Mouse (Mus musculus) gastrocnemius, postnatal 4 days (tissue): ENCODE results near the gene Fchsd2. TPM values are rescaled to one million over a fixed set of nuclear protein-coding genes. Genes with fewer than 3 reads are reported as not detected.

ENCODE experiments used
- DNase-seq, 2 experiments: peaks; one replicate each; pipeline ENCODE4 v3.0.0; 2021 to 2022; ENCODE audit warnings: low spot score in 2 of 2, mixed read lengths in 2 of 2
- total RNA-seq, 2 experiments: library from RNA; stranded (reverse); gene quantifications; 2 replicates each; pipeline ENCODE4 v1.2.3; 2021

Fchsd2 gene
- total RNA-seq, 2 experiments from 2014 or later: 22.6 to 25.7 TPM

DNA sequence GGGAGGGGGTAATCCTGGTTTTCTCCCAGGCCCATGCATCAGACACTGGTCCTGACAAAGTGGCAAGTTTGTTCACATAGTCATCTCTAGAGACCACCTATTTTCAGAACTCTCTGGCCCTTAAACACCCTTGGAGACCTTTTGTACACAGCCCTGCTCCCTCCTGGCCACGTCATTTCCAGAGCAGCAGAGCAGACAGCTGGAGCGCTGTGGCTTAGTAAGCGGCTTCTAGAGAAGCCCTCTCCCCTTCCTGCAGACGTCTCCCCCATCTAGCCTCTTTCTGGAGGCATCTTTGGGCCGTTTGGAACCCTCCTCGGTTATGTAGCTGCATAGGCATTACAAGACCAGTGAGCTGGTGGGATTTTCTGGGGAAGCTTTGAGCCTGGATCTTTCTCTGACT lies 21.6 kb upstream of the Fchsd2 start:
- DNase-seq: no peak

DNA sequence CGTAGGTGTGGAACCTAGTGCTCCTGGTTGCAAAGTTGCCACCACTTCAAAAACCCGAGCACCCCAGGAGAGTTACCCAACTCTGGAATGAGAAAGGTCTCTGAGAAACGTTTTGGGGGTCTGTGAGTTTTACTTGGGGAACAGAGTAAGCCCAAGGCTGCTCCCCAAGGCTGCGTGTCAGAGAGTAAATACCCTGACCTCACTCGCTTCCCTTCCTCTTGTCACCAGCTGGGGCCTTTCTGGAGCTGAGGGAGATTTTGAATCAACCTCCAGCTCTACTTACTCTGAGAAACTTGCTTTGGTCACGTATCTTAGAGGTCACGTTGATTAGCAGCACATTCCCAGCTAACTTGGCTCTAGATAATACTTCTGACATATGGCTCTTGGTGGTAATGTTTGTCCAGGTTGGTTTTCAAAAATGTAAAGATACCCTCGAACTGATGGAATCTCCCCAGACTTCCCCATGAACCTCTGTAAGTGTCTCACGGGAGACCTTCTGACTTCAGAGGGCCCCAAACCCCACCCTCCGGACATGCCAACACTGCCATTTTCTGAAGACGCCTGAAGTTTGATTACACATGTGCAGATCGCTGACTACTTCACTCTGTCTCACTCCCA lies 20.4 kb upstream of the Fchsd2 start:
- no peak for DNase-seq

DNA sequence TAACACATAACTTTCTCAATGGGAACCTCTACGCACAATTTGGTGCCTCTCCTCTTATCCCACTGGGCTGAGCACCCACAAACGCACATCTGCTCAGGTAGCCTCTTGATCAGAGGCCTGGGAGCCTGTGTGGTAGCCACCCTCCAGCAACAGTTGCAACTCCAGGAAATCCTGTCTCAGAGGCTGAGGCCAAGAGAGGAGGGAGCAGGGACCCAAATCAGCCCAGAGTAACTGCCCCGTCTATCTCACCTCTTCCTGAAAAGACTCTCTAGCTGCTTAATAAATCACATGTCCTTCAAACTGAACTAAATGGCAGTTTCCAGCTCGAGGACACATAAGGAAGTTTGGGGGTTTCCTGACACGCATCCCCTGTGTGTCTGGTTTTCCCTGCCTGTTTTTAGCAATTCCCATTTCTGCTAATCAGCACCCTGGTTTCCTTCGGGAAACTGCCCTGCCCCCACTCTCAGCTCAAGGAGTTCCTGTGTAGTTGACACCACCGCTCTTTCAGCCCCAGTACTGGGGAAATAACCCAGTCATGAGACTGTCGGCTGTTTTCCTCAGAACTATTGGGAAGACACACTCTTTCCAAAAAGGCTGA lies 18.4 kb upstream of the Fchsd2 start:
- no peak for DNase-seq

DNA sequence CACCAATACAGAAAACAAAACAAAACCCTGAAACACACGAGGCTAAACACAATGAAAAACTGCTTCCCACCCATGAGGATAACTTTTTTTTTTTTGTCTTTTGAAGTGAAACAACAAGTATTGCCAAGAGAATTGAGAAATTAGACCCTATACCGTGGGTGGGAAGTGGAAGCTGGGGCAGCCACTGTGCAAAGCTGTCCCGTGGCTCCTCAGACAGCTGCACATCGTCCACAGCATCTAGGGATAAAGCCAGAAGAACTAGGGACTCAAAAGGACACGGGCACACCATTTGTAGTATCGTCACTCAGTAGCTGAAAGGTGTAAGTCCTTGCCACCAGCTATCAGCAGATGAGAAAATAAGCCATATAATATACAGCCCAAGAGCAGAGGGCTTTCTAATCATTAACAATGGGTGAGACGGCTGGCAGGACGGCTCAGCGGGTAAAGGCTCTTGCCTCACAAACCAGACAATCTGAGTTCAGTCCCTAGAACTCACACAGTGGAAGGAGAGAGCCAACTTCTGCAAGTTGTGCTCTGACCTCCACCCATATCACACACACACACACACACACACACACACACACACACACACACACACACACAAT lies 9.0 kb upstream of the Fchsd2 start:
- DNase-seq: no peak

DNA sequence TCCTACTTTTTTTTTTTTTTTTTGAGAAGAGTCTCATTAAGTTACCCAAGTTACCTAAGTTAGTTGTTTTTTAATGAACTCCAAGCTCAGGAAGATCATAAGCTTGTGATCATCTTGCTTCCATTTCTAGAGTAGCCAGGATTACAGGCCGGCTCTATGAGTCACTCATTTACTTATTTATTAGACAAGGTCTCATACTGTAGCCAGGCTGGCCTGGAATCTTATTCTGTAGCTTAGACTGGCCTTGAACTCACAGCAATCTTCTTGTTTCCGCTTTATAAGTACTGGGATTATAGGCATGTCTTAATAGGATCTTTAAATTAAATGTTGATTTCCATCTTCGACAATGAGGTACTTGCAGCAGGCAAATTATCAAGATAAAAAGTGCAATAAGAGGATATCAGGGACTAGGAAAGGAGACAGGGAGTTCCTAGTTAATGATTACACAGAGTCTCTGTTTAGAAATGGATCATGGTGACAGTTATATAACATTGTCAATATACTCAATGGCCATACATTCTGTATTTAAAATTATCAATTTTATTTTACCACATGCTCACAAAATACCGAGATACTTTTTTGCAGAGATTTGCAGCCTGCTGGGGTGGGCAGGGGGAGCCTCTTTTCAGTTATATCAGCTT lies 7.7 kb upstream of the Fchsd2 start:
- DNase-seq: no peak

DNA sequence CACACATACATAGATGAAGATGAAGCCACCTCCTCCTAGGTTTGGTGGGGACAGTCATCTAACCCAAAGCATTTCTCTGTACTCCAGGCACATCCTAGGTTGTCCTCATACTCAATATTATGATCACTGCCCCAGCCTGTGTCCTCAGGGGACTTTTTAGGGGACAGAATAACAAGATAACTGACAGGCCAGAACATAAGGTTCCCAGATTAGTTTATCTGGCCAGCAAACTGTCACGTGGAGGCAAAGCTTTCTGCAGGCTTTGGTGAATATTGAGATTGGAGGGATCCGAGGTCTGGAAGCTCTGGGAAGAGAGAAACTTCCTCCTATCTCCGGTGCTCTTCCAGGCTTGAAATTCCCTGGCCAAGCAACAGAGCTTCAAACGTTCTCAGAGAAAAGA lies 6.9 kb upstream of the Fchsd2 start:
- no peak for DNase-seq

DNA sequence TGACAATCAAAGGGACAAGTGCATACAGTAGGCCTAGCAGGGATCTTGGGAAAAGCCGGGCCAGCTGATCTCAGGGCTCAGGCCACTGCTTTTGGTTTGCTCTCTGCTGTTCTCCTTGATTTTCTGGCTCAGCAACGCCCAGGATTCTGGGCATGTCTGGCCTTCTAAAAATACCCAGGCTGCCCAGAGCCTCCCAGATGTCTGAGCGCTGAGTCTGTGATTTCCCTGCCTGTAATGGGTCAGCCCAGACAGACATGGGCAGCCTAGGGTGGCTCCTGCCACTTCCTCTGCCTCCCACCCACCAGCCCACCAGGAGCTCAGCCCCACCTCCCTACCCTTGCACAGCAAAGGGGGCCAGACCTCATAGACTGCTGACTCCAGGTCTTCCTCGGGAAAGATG lies 4.0 kb upstream of the Fchsd2 start:
- no peak for DNase-seq

DNA sequence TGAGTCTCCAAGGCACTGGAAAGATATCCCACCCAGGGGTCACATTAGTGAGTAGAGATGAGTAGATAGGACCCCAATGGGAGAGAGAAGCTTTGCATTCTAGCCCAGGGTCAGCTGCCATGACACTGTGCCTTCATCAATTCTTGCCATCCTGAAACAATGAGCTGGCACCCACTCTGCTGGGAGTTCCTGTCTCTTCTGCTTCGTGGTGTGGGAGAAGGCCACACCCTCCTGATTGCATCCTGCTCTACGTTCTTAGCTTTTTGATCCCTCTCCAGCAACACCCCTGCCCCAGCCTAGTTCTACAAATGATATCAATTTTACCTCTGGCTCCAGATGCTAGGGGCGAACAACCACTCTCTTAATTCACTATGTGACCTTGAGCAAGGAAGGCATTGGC lies 3.4 kb upstream of the Fchsd2 start:
- DNase-seq: no peak

DNA sequence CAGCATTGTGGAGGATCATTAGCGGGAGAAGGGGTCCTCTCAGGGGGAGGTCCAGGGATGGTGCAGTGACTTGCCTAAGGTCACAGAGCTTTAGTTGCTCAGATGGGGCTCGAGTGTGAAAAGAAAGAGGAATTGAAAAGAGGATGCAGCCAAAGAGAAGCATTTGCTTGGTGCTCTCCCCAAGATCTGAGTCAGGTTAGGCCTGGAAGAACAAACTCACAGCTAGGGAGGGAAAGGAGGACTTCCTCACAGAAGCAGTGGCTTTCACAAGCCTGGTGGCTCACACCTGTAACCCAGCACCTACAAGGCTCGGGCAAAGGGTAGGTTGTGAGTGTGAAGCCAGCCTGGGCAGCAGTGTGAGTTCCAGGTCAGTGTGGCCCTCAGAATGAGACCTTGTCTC lies 568 bp downstream of the Fchsd2 start:
- no peak for DNase-seq

DNA sequence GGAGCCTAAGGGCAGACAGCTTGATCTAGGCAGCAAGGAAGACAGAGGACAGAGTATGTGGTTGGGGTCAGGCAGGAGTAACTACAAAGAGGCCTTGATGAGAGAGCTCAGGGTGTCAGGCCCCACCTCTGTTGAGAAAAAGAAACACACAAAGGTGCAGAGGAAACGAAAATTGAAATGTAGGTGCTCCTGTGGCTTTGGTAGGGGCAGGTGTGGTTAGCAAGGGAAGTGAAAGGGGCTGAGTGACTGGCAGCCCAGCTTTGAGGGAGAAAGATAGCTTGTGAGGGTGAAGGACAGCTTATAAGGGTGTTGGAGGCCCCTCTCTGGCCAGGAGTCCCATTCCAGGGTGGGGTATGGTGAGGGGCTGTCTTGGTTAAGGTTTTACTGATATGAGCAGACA lies 2.1 kb downstream of the Fchsd2 start:
- no peak for DNase-seq

DNA sequence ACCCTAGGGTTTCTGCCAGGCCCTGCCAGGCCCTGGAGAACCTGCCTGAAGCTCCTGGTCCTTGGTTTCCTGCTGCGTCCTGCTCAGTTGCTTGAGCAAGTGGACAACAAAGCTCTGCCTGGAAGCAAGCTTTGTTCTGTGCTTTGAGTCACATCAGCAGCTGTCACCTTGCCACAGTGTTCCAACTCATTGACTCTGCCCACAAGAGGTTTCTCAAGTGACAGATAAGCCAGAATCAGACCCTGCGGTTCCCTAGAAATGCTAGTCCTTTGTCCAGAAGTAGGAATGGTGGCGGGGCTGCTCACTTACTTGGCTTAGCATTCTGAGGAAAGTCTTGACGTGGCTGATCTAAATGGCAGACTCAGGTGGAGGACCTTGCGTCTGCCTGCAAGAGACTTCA lies 2.9 kb downstream of the Fchsd2 start:
- DNase-seq: no peak

DNA sequence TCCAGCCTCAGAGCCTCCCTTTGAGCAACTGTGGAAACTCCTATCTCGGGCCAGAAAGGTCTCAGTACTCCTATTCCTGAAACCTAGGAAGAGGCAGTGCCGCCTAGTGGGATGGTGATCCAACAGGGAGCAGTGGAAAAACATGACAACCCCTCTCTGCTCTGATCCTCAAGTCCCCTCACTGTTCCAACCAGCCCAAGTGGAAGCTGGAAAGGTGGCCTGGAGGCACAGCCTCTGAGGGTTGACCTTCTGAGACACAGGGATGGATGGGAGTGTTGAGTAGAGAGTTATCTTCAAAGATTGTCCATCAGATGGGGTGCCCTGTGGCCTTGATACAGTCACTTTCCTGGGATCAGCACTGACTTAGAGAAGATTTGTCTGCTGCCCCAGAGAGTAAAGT lies 3.9 kb downstream of the Fchsd2 start:
- DNase-seq: no peak

DNA sequence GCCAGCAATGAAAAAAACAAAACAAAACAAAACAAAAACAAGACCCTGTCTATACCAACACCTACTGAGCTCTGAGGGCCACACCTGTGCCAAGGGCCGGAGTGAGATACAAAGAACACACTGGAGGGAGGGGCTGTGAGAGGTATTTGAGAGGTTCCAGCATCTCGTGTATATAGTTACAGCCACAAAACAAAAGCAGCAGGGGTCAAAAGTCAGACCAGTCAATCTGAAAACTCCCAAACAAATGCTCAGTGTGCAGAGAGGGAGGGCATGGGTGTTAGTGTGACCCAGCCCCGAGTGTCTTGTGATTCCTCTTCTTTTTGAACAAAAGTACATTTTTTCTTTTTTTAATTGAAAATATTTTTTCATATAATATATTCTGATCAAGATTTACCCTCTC lies 4.4 kb downstream of the Fchsd2 start:
- DNase-seq: no peak

DNA sequence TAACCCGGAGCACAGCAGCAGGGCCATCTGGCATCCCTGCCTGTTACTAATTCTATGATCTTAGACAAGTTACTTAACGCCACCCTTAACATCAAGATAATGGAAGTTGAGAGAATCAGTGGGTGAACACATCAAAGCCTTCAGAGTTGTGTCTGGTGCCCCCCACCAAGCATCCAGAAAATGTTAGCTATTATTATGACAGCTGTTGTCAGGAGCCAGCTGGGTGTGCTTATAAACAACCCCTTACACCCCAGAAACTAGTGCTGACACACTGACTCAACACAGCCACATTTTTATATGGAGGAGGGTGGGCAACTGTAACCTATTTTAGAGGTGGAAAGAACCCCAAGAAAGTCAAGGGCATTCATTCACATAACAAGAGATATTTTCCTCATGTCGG lies 7.3 kb downstream of the Fchsd2 start:
- no peak for DNase-seq

DNA sequence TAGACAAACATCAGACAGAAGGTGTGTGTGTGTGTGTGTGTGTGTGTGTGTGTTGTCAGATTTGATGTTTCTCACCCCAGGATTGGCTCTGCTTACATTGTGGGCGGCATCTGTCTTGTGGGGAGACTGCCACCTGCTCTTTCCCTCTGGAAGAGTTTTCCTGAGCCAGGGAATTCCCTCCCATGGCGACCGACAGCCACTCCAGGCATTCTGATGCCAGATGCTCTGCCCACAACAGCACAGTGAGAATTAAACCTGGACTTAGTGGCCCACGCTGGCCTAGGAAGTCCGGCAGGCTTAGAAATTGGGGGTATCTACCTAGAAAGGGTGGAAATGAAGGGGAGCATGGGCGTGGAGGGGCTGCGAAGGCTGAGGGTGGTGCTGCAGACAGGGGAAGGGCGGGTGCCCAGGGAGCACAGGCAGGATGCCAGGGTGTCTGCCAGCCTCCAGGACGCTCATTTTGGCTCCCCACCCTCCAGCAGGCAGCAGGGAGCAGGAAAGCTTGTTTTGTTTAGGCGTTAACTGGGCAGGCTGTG lies 8.6 kb downstream of the Fchsd2 start:
- peak in 1 of 2 experiments; percentile 55 for DNase-seq

DNA sequence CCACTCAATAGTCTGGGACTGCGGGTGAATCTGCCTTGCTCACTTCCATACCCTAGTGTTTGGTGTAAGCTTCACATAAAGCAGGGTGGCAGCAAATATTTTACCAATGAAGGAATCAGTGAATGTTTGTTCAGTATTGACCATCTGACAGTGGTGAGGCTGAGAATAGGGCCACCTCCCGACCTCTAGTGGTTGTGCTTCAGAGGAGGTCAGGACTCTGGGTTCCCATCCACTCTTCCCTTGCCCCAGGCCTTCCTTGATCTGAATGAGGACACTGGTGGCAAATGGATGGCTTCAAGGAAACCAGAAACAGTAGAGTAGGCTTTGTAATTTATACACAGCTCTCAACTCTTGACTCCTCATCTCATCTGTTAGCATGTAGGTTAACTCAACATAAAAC lies 14.0 kb downstream of the Fchsd2 start:
- no peak for DNase-seq

DNA sequence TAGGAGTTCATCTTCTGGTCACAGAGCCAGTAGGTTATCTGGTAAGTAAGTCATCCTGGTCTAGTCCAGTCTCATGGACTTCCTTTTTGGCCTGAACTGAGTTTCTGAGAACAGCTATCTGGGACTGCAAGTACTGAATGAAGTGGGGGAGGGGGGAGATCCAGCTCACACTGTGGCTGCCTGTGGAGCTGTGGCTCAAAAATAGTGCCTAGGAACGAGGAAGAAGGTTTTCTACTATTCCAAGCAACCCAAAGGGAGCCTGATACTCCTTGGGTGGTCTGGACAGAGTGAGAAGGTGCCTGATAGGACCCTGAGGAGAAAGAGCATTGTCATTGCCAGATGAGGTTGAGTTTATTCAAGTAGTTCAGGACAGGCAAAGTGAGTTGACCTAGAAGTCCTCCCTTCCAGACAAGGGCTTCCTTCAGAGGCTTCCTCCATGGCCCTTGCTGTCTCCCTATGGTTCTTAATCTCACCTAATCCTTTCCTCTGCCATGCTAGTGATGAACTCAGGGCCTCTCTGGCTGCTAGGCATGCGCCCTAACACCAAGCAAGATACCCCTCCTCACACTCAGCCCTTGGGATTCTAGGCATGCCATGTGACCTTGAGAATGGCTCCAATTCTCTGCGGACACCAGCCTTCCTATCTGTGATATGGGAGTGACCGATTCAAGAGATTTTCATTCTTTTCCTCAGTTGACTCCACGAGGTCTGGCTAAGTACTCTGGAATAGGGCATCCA lies 14.6 kb downstream of the Fchsd2 start:
- DNase-seq: no peak

DNA sequence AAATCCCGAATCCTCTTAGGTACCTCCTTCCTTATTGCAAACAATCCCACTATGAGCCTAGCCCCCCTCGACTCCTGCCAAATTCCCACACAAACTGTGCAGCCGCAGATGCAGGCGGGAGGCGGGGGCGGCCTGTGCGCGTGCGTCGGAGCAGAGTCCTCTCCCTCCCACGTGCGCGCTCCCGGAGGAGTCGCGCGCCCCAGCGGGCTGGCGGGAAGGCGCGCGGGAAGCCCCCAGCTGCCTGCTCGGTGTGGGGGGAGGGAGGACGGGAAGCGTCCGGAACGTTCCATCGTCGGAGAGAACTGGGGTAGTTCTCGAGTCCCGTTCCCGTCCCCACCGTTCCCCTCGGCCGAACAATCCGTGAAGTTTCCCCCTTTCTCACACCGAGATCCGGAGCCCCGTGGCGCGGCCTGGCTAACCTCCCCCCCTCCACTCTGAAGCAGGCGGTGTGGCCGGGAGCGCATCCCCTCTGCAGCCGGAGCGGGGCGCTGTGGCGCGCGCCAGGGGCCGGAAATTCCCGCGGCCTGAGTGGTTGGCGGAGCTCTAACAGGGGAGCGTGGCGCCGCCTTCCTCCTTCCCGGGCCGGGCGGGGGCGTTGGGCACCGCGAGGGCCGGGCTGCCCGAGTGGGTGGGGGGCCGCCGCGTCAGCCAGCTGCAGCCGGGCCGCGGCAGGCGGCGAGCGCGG lies 15.4 kb downstream of the Fchsd2 start:
- peak; percentile 97 for DNase-seq

DNA sequence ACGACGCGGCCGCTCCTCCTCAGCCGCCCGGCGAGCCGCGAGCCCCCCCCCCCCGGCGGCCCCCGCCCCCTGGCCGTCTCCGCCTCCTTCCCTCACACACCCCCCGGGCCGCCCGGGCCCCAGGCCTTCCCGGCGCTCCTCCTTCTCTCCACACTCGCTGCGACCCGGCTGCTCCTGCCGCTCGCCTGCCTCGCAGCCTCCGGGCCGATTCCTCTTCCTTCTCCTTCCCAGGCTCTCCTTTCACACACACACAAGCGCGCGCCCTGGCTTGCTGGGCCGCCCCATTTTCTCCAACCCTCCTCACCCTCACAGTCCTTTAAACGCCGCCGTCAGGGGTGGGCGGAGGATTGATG lies 16.0 kb downstream of the Fchsd2 start:
- DNase-seq: peak; percentile 79 to 84

DNA sequence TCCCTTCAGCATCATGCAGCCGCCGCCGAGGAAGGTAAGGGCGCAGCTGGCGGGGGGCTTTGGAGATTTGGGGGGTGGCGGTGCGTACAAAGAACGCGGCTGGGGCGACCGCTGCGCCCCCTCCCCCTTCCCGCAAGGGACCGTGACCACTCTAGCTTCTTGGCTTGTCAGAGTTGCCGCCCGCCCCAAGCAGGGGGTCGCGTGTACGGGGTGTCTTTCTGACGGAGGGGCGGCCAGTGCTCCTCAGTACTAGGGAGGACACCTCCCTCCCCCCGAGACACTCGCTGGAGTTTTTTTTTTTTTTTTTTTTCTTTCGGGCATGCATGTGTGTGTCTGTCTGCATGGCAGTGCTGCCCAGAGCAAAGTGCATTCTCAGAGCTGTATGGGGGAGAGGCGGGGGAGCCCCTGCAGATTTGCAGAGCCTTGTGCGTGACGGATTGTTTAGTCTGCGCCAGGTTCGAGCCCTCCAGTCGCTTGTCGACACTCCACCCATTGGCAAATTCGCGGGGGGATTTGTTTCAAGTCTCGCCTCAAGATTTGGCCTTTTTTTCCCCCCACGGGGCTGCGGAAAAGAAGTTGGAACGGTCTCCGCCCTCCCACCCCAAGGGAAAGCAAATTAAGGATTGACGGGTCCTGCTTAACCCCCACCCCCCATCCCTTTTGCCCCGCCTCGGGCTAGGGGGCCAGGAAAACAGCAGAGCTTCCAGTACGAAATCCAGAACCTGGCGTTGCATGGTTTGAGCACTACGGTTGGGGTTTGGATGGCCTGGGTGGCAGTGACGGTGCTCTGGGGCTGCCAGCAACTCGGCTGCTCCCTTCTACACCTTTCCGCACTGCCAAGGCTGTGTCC lies 16.6 kb downstream of the Fchsd2 start:
- DNase-seq: peak in 1 of 2 experiments; percentile 33
